Mouse (Mus musculus) frontal cortex, postnatal 14 days (tissue): ENCODE results near the gene Gm20661.

Experiments used
- DNase-seq, 2 experiments: peaks; one replicate each; pipeline ENCODE4 v3.0.0; 2022; ENCODE audit warnings: low spot score in 2 of 2

The Gm20661 gene

GRCm38 (mm10) chr9:107967437-107967836 lies 15.4 kb upstream of the Gm20661 start:
- no peak for DNase-seq

- DNase-seq: no peak
These were observed 14.3 kb upstream of the Gm20661 start for GRCm38 (mm10) chr9:107968531-107968930.

- no peak for DNase-seq
These were observed 12.5 kb upstream of the Gm20661 start for GRCm38 (mm10) chr9:107970311-107970710.

- DNase-seq: no peak
These were observed 10.9 kb upstream of the Gm20661 start for GRCm38 (mm10) chr9:107971690-107972541.

GRCm38 (mm10) chr9:107974491-107975171 lies 8.2 kb upstream of the Gm20661 start:
- no peak for DNase-seq

GRCm38 (mm10) chr9:107975399-107976386 lies 7.2 kb upstream of the Gm20661 start, which contains the start of gene Uba7:
Gene Uba7 (plus strand): TSS chr9:107975505.
- no peak for DNase-seq

- DNase-seq: no peak
These were observed 4.0 kb upstream of the Gm20661 start for GRCm38 (mm10) chr9:107978815-107979214.

- DNase-seq: no peak
These were observed 913 bp upstream of the Gm20661 start for GRCm38 (mm10) chr9:107981684-107982605.

- DNase-seq: peak; percentile 53 to 76
These were observed 598 bp downstream of the Gm20661 start for GRCm38 (mm10) chr9:107983421-107983890.

GRCm38 (mm10) chr9:107984052-107984753 lies 1.3 kb downstream of the Gm20661 start:
- DNase-seq: no peak

GRCm38 (mm10) chr9:107984754-107985055 lies 1.8 kb downstream of the Gm20661 start:
- DNase-seq: no peak

- DNase-seq: peak in 1 of 2 experiments; percentile 60
These were observed 2.6 kb downstream of the Gm20661 start, which contains the start of gene Inka1 for GRCm38 (mm10) chr9:107985131-107986119. Gene Inka1 (minus strand): TSS chr9:107985879.

GRCm38 (mm10) chr9:107986376-107986775 lies 3.5 kb downstream of the Gm20661 start:
- peak in 1 of 2 experiments; percentile 67 for DNase-seq

GRCm38 (mm10) chr9:107987950-107988349 lies 5.1 kb downstream of the Gm20661 start:
- DNase-seq: no peak

- DNase-seq: no peak
These were observed 9.3 kb downstream of the Gm20661 start, which contains the start of gene Cdhr4 for GRCm38 (mm10) chr9:107992197-107992596. Gene Cdhr4 (plus strand): TSS chr9:107992497.

- no peak for DNase-seq
These were observed 10.2 kb downstream of the Gm20661 start for GRCm38 (mm10) chr9:107993013-107993412.

- DNase-seq: no peak
These were observed 11.6 kb downstream of the Gm20661 start for GRCm38 (mm10) chr9:107994464-107994863.

GRCm38 (mm10) chr9:107995513-107995912 lies 12.7 kb downstream of the Gm20661 start:
- DNase-seq: no peak

- DNase-seq: no peak
These were observed 13.2 kb downstream of the Gm20661 start, which contains the start of gene Gm20662 for GRCm38 (mm10) chr9:107996049-107996448. Gene Gm20662 (plus strand): TSS chr9:107996349.
